Mouse (Mus musculus): ENCODE data around the gene A930004D18Rik. TPM values are rescaled to one million over a fixed set of nuclear protein-coding genes. Genes with fewer than 3 reads are reported as not detected.

Gene A930004D18Rik
- polyA plus RNA-seq, 1 experiment from 2014 or later = 11.1 TPM

DNA sequence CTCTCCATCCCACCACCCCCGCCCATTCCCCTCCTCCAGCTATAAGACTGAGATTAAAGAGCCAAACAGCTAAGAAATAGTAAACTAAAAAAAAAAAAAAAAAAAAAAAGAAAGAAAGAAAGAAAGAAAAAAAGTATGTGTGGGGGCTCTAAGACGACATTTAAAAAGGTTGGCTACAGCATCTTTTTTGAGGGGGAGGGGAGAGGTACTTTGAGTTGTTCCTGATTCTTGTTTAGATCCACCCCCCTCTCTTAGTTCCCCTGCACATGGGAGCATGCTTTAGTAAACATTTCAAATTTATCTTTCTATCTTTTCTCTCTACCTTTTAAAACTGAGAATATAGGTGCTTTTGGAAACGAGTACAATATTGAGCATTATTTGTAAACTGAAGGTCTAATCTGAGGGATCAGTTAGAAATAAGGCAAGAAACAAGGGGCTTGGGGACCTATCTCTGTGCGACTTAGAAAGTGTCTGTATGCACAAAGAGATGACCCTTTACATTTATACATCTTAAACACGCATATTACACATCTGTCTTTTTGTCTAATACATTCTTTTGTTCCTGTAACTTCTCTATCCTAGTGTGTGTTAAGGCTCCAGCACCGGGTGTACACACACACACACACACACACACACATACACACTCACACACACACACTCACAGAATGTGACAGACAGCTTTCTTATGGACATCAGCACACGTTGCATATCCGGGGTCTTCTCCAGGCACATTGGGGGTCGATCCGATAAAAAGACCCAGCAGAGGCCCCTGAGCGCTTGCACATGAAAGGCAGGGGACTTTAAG is 13.7 kb upstream of the A930004D18Rik start:
- no peaks in the 10 kb centered on the region for H3K36me3 ChIP-seq
- ATAC-seq (ENCODE audit: low FRiP score, low read depth) = no peak
- 16% methylated on average over 11 of the region's 11 CpGs for WGBS
- H3K27ac ChIP-seq (replicated peaks) = peak overlapping the region; percentile 58
- H3K9me3 ChIP-seq = no peaks in the 10 kb centered on the region
- H3K27me3 ChIP-seq = no peaks in the 10 kb centered on the region
- no peak overlapping the region for H3K4me3 ChIP-seq
- peak overlapping the region; percentile 90 for H3K4me2 ChIP-seq
- H3K9ac ChIP-seq = no peak overlapping the region
- peaks cover 38% of the 10 kb centered on the region for H3K4me1 ChIP-seq (replicated peaks)

DNA sequence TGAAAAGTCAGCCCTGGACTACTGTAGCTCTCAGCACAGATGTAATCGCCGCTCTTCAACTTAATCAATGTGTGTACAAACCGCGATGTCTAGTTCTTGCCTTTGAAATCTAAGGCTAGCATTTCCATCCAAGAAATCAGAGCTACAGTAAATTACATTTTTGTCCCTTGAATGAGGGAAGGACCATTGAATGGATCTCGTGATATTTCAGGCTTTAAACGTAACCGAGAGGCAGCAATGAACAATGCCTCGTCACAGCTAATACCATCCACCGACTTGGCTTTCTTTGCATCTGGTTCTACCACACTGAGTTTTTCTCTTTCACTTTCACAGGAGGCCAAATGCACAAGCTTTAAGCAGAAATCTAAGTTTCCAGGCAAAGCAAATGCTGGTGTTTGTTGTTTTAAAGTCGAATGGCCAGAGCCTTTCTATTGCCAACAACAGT is 13.0 kb upstream of the A930004D18Rik start:
- Histone ChIP-seq H3K4me2 (peak overlapping the region; percentile 90), H3K4me3 (peak overlapping the region; percentile 14; the same call in 1 of the 2 replicates), H3K9me3 (no peaks in the 10 kb centered on the region), H3K36me3 (no peaks in the 10 kb centered on the region), H3K4me1 (replicated peaks) (peaks cover 33% of the 10 kb centered on the region), H3K27ac (replicated peaks) (peak overlapping the region; percentile 58), H3K27me3 (no peaks in the 10 kb centered on the region), H3K9ac (peak overlapping the region; percentile 16; the same call in 1 of the 2 replicates)
- 7% methylated on average over 10 of the region's 10 CpGs for WGBS
- ATAC-seq (ENCODE audit: low FRiP score, low read depth) = no peak

DNA sequence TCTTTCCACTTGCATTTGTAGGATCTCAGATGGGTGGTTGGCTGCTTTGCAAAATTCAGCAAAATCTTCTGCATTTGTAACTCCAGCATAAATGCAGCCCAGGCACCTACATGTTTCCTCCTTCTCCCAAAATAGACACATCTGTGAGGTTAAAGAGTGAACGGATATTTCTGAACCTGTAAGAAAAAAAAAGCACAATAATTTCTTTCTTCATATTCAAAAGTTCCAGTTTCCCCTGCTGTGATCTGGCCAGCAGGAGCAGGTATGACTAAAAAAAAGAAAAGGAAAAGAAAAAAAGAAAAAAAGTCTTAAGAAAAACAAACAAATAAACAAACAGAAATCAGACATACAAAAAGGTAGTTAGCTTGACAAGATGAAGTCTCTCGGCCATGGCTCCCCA is 12.5 kb upstream of the A930004D18Rik start:
- Histone ChIP-seq H3K4me3 (peak overlapping the region; percentile 90; the same call in 1 of the 2 replicates), H3K9me3 (no peaks in the 10 kb centered on the region), H3K27ac (replicated peaks) (peak overlapping the region; percentile 100), H3K4me2 (peak overlapping the region; percentile 90), H3K36me3 (no peaks in the 10 kb centered on the region), H3K4me1 (replicated peaks) (peaks cover 32% of the 10 kb centered on the region), H3K27me3 (no peaks in the 10 kb centered on the region), H3K9ac (peak overlapping the region; percentile 99)
- 16% methylated on average over 2 of the region's 2 CpGs for WGBS
- ATAC-seq (ENCODE audit: low FRiP score, low read depth) = no peak

DNA sequence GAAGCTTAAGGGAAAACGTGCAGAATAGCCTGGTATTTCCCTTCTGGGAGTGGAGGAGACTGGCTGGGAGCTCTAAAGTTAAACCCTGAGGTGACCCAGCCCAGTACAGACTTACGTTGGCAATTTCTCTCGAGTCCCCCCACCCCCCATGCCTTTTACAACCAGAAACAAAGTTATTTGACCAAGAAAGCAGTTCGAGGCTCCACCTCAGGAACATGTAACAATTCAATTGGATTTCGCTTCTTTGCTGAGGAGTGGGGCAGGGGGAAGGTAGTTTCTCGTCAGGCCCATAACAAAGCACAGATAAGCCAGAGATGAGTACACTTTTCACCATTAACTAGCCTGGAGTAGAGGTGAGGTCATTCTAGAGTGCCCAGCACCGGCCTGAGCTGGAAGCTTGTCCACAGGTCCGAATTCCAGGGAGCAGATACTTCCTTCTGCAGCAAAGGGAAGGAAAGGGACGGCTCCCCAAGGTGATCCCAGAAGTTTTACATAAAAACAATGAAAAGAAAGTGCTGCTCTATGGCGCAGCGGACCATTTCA is 11.8 kb upstream of the A930004D18Rik start:
- no peaks in the 10 kb centered on the region for H3K27me3 ChIP-seq
- H3K4me3 ChIP-seq = peak overlapping the region; percentile 90
- H3K4me1 ChIP-seq (replicated peaks) = peaks cover 35% of the 10 kb centered on the region
- no peaks in the 10 kb centered on the region for H3K9me3 ChIP-seq
- H3K9ac ChIP-seq = peak overlapping the region; percentile 99
- H3K4me2 ChIP-seq = peak overlapping the region; percentile 90
- ATAC-seq (ENCODE audit: low FRiP score, low read depth) = no peak
- H3K36me3 ChIP-seq = no peaks in the 10 kb centered on the region
- 4% methylated on average over 11 of the region's 11 CpGs for WGBS
- peak overlapping the region; percentile 100 for H3K27ac ChIP-seq (replicated peaks)

DNA sequence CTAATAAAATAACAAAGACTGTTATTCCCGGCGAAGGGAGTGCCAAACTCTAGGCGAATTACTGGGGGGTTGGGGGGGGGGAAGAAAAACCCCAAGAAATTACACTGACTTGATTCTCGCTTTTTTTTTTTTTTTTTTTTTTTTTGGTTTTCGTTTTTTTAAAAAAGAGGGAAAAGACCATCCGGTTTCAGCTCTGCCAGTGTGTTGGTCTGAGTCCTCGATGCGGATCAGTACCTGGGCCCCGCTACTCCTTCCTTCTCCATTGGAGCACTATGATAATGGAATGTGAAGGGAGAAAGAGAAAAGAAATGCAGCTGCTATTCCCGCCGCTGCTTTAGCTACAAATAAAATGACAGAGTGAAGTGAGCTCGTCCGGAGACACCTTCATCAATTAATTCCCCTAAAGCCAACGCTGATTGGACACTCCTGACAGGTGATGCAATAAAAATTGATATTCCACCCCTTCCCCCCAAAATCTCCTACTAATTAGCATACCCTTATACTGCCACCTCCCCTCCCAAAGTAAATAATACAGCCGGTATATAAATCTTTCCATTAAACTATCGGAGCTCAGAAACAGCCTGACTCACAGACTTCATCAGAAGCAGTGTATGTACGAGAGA is 11.0 kb upstream of the A930004D18Rik start, which contains the start of gene Skida1:
Gene Skida1 (minus strand): TSS at position 599 of the 623 bp plus-strand sequence.
- H3K4me1 ChIP-seq (replicated peaks) = peaks cover 37% of the 10 kb centered on the region

DNA sequence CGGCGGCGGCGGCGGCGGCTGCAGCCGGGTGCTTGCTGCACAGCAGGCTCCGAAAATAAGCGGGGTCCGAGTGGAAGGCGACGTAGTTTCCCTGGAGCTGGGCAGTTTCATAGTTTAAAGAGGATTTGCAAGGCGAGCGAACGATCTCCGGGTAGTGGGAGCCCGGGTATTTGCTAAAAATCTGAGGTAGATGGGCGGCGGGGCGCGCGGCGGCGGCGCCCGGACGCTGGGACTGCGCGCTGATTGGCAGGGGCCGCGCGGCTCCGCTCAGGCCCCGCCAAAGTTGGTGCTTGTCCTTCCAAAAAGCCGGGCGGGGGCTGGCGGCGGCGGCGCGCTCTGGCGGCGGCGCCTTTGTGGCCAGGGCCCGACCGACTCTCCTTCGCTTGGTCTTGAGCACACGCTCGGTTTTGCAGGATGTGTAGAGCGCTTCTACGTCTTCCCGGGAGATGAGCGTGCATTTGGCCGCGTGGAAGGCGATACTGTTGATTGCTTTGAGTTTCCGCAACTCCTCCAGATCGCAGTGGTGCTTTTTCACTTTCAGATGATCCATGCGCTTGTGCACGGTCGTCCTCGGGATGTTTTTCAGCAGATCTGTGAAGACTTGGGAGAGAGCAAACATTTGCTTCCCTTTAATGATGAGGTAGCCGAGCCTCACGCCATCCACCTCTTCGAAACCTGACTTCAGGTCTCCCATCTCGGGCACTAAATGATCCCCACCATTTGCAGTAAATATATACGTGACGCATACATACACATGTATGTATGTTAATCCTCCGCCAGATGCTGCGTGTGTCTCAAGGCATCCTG is 10.3 kb upstream of the A930004D18Rik start:
- Histone ChIP-seq H3K4me1 (replicated peaks) (peaks cover 43% of the 10 kb centered on the region), H3K9ac (peak overlapping the region; percentile 99), H3K4me3 (peak overlapping the region; percentile 90), H3K36me3 (no peaks in the 10 kb centered on the region), H3K27ac (replicated peaks) (peak overlapping the region; percentile 100), H3K9me3 (no peaks in the 10 kb centered on the region), H3K4me2 (peak overlapping the region; percentile 90), H3K27me3 (no peaks in the 10 kb centered on the region)
- under 1% methylated on average over 70 of the region's 70 CpGs for WGBS
- ATAC-seq (ENCODE audit: low FRiP score, low read depth) = peak; percentile 72

More for the DNA sequence above, 11.0 kb upstream of the A930004D18Rik start, which contains the start of gene Skida1:
- Histone ChIP-seq H3K36me3 (no peaks in the 10 kb centered on the region), H3K9ac (peak within 1 kb of the TSS; percentile 99), H3K27me3 (no peaks in the 10 kb centered on the region), H3K27ac (replicated peaks) (peak within 1 kb of the TSS; percentile 100), H3K4me2 (peak within 1 kb of the TSS; percentile 90), H3K9me3 (no peaks in the 10 kb centered on the region), H3K4me3 (peak within 1 kb of the TSS; percentile 90)
- WGBS = under 1% methylated on average over 17 of the region's 17 CpGs
- ATAC-seq (ENCODE audit: low FRiP score, low read depth) = peak; percentile 78

DNA sequence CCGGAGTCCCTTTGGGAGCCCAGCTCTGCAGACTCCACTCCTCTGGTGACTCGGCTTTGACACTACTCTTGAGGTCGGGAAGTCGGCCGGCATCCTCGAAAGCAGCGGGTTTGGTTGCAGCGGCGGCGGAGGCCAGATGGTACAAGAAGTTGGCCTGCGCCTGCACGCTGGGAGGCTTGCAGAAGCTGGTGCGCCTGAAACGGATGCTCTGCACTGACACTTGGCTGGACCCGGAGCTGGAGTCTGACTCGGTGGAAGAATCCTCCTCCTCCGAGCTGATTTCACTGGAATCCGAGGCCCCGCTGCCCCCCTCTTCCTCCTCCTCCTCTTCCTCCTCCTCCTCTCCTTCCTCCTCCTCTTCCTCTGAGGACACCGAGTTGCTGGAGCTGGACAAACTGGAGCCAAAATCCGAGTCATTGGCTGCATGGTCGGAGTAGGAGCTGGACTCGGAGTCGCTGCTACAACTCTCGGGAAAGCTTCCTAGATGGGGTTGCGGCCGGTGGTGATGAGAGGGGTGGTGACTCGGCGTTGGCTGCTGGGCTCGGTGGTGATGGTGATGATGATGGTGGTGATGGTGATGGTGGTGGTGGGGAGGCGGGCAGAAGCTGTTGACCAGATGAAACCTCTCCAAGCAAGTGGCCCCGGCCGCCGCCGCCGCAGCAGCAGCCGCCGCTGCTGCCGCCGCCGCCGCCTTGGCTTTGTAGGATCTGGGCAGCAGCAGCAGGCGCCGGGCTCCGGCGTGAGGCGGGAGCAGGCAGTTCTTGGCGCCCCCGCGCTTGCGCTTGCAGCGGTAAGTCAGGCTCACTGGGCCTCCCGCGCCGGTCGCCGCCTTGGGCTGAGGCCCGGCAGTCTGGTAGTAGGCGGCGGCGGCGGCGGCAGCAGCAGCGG is 9.5 kb upstream of the A930004D18Rik start:
- peaks cover 51% of the 10 kb centered on the region for H3K4me1 ChIP-seq (replicated peaks)
- H3K9ac ChIP-seq = peak overlapping the region; percentile 99
- ATAC-seq (ENCODE audit: low FRiP score, low read depth) = peak; percentile 2
- no peaks in the 10 kb centered on the region for H3K9me3 ChIP-seq
- H3K4me3 ChIP-seq = peak overlapping the region; percentile 90
- under 1% methylated on average over 64 of the region's 64 CpGs for WGBS
- no peaks in the 10 kb centered on the region for H3K27me3 ChIP-seq
- no peaks in the 10 kb centered on the region for H3K36me3 ChIP-seq
- peak overlapping the region; percentile 100 for H3K27ac ChIP-seq (replicated peaks)
- peak overlapping the region; percentile 90 for H3K4me2 ChIP-seq

DNA sequence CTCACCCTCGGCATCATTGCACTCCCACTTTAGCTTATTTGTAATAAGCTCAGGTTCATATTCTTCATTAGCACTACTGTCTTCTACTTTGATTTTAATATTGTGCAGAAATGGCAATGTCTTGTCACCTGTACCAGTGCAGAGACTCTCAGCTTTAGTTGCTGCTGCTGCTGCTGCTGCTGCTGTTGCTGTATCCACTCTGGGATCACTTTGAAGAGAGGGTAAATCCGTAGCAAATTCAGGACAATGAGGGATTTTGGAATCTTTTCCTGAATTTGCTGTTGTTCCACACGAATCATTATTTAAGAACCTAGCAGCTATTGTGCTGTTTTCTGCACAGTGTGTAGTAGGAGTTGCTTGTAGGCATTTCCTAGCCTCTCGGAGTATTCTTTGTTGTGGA is 8.6 kb upstream of the A930004D18Rik start:
- peak overlapping the region; percentile 90 for H3K4me2 ChIP-seq
- peaks cover 51% of the 10 kb centered on the region for H3K4me1 ChIP-seq (replicated peaks)
- no peaks in the 10 kb centered on the region for H3K9me3 ChIP-seq
- WGBS = 1% methylated on average over 4 of the region's 4 CpGs
- H3K36me3 ChIP-seq = no peaks in the 10 kb centered on the region
- peak overlapping the region; percentile 99 for H3K9ac ChIP-seq
- peak overlapping the region; percentile 90 for H3K4me3 ChIP-seq
- H3K27ac ChIP-seq (replicated peaks) = peak overlapping the region; percentile 100
- ATAC-seq (ENCODE audit: low FRiP score, low read depth) = no peak
- no peaks in the 10 kb centered on the region for H3K27me3 ChIP-seq

DNA sequence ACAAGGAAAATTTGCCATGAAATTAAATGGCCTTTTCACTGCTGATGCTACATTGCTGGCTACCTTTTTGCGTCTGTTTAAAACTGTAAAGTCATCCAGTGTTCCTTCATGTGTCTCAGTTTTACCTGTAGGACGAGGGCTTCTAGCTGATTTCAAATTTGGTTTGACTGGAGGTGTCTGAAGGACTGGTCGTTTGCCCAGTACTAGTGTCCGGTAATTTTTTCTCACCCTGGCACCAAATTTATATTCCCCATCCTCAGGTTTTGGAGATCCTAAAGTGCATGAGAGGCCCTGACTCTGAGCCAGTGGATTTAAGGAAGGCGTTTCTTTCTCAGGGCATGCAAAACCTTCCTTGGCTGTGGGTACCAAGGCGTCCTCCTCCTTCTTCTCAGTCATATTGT is 8.2 kb upstream of the A930004D18Rik start:
- Histone ChIP-seq H3K4me1 (replicated peaks) (peaks cover 53% of the 10 kb centered on the region), H3K4me2 (peak overlapping the region; percentile 90), H3K27me3 (no peaks in the 10 kb centered on the region), H3K4me3 (peak overlapping the region; percentile 90), H3K9me3 (no peaks in the 10 kb centered on the region), H3K9ac (peak overlapping the region; percentile 99), H3K27ac (replicated peaks) (peak overlapping the region; percentile 100), H3K36me3 (no peaks in the 10 kb centered on the region)
- no peak for ATAC-seq (ENCODE audit: low FRiP score, low read depth)
- WGBS = 4% methylated on average over 6 of the region's 6 CpGs

DNA sequence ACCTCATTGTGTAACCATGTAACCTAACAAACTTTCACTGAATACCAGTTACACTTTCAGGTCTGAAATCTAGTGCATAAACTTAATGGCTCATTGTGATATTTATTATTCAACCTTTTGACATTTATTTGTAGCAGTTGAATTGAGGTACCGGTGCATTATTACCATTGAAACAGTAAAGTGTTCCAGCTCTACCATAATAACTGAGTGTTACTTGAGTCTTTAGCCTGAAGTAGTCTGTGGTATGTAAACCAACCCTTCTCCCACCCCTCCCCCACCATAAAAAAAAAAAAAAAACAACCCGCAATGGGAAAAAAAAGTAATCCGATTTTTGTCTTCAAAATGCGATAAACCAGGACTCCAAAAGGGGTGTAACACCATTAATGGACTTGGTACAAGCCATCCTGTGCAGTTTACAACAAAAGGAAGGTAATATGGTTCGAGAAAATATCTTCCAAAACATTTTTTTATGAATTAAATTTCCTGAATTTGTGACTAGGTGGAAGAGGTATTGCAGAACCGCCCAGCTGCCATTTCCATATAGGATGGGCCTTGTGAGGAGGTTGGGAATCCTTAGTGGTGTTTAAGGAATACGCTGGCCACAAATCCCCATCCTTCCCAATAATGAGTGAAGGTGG is 7.7 kb upstream of the A930004D18Rik start:
- no peaks in the 10 kb centered on the region for H3K27me3 ChIP-seq
- H3K4me3 ChIP-seq = peak overlapping the region; percentile 90
- peak overlapping the region; percentile 90 for H3K4me2 ChIP-seq
- peak overlapping the region; percentile 99 for H3K9ac ChIP-seq
- peaks cover 58% of the 10 kb centered on the region for H3K4me1 ChIP-seq (replicated peaks)
- no peak for ATAC-seq (ENCODE audit: low FRiP score, low read depth)
- 4% methylated on average over 7 of the region's 7 CpGs for WGBS
- no peaks in the 10 kb centered on the region for H3K36me3 ChIP-seq
- H3K27ac ChIP-seq (replicated peaks) = peak overlapping the region; percentile 100; the same call in 1 of the 2 replicates
- H3K9me3 ChIP-seq = no peaks in the 10 kb centered on the region

Data from hindbrain, embryonic 15.5 days (tissue).